Mouse (Mus musculus) liver, adult 2 months (tissue): ENCODE data around the gene I830077J02Rik.

Experiments
- CTCF ChIP-seq: fragments of 200-500 bp; IDR thresholded peaks from 2 replicates; pipeline ENCODE4 v1.5.1; 2011; ENCODE audit warnings: low read depth, low read length, control low read depth
- POLR2A ChIP-seq: fragments of 200-500 bp; IDR thresholded peaks from 2 replicates; pipeline ENCODE4 v1.6.1; 2011; ENCODE audit warnings: low read length, control low read depth; ENCODE audit not compliant: insufficient read depth; ENCODE audit errors: extremely low read depth

DNA sequence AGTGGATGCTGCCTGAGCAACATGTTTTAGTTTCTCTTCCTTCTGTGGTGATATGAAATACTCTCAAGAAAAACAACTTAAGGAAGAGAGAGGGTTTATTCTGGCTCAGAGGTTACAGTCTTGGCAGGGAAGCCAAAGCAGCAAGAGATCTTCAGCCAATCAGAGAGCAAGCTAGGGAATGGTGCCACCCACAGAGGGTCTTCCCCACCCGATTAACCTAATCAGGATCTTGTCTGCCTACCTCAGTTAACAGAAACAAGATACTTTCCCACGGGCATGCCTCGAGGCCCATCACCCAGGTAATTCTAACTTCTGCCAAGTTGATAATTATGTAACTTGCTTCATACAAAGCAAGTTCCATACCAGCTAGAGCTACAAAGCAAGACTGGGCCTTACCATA, 52.0 kb downstream of the I830077J02Rik start:
- TF ChIP-seq CTCF (no peak), POLR2A (no peak)
